Mouse (Mus musculus) CH12.LX (cell line): Measurements from ENCODE around the gene Rtbdn. TPM values are rescaled to one million over a fixed set of nuclear protein-coding genes. Genes with fewer than 3 reads are reported as not detected.
"Not testable (repeated sequence)": the region's sequence is repeated elsewhere in the genome, so short reads cannot be mapped to it uniquely, and the experiment has no call there.

Experiments
- DNase-seq: peaks from one replicate; pipeline ENCODE4 v3.0.0-alpha.2; 2013; ENCODE audit errors: extremely low read depth
- H3K27ac ChIP-seq: 2 replicates; pipeline ENCODE4 v1.5.1; 2012; ENCODE audit warnings: low read depth, mild to moderate bottlenecking, control low read depth, moderate library complexity; ENCODE audit not compliant: insufficient read depth
- H3K27me3 ChIP-seq: replicated peaks from 2 replicates; pipeline ENCODE3; 2012; ENCODE audit warnings: inconsistent platforms
- H3K36me3 ChIP-seq, 2 experiments: replicated peaks in 1 of 2; 2 replicates each; pipeline versions ENCODE3 to v1.6.1; 2012; ENCODE audit warnings: inconsistent platforms in 1 of 2, low read length in 1 of 2, mild to moderate bottlenecking in 1 of 2, mixed read lengths in 1 of 2, moderate library complexity in 1 of 2; ENCODE audit not compliant: control insufficient read depth in 1 of 2, insufficient read depth in 1 of 2
- H3K4me1 ChIP-seq, 2 experiments: 2 replicates each; pipeline ENCODE4 v1.6.1; 2012; ENCODE audit warnings: inconsistent platforms in 1 of 2, moderate library complexity in 1 of 2; ENCODE audit not compliant: insufficient read depth in 2 of 2, control insufficient read depth in 1 of 2
- H3K4me2 ChIP-seq: 2 replicates; pipeline ENCODE4 v1.6.1; 2012; ENCODE audit warnings: low read depth, mild to moderate bottlenecking, control low read depth; ENCODE audit not compliant: poor library complexity, insufficient read depth, severe bottlenecking
- H3K4me3 ChIP-seq, 3 experiments: fragments of 150-350 bp in 1 of 3; sonication (generic) in 1 of 3; replicated peaks in 1 of 3; 2 replicates each; pipeline versions ENCODE3 to v1.5.1; 2011 to 2012; ENCODE audit warnings: low read depth in 2 of 3, low read length in 2 of 3, mild to moderate bottlenecking in 2 of 3, moderate library complexity in 2 of 3, control low read depth in 1 of 3, improper control_type of control experiment in 1 of 3, inconsistent platforms in 1 of 3, mixed read lengths in 1 of 3; ENCODE audit not compliant: poor library complexity in 1 of 3
- H3K79me2 ChIP-seq: replicated peaks from 2 replicates; pipeline ENCODE4 v1.6.1; 2012; ENCODE audit warnings: mild to moderate bottlenecking, moderate library complexity; ENCODE audit not compliant: control insufficient read depth, poor library complexity, insufficient read depth, severe bottlenecking; ENCODE audit errors: extremely low read depth
- H3K9ac ChIP-seq: 2 replicates; pipeline ENCODE4 v1.6.1; 2012; ENCODE audit warnings: low read depth, mild to moderate bottlenecking, control low read depth, moderate library complexity; ENCODE audit not compliant: insufficient read depth
- H3K9me3 ChIP-seq: replicated peaks from 2 replicates; pipeline ENCODE3; 2012; ENCODE audit warnings: low read length, inconsistent platforms, mixed read lengths
- CHD1 ChIP-seq: IDR thresholded peaks from 2 replicates; pipeline ENCODE4 v1.6.1; 2012; ENCODE audit warnings: low read depth, low read length, improper control_type of control experiment, inconsistent platforms
- CTCF ChIP-seq, 2 experiments: IDR thresholded peaks in 1 of 2; conservative IDR thresholded peaks in 1 of 2; 2 replicates each; pipeline ENCODE4 v1.5.1; 2011 to 2012; ENCODE audit warnings: low read depth in 2 of 2, low read length in 2 of 2, improper control_type of control experiment in 1 of 2, inconsistent platforms in 1 of 2, mild to moderate bottlenecking in 1 of 2, moderate library complexity in 1 of 2
- E2F4 ChIP-seq: IDR thresholded peaks from 2 replicates; pipeline ENCODE4 v1.6.1; 2011; ENCODE audit warnings: low read depth, low read length, improper control_type of control experiment; ENCODE audit not compliant: insufficient replicate concordance
- EP300 ChIP-seq: IDR thresholded peaks from 2 replicates; pipeline ENCODE4 v1.6.1; 2011; ENCODE audit warnings: low read length, improper control_type of control experiment
- ETS1 ChIP-seq: conservative IDR thresholded peaks from 2 replicates; pipeline ENCODE4 v1.6.1; 2012; ENCODE audit warnings: low read depth, mild to moderate bottlenecking, inconsistent platforms, low read length, improper control_type of control experiment, moderate library complexity
- HCFC1 ChIP-seq: IDR thresholded peaks from 2 replicates; pipeline ENCODE4 v1.6.1; 2012; ENCODE audit warnings: low read depth, mild to moderate bottlenecking, inconsistent platforms, low read length, improper control_type of control experiment
- IRF4 ChIP-seq: IDR thresholded peaks from 2 replicates; pipeline ENCODE4 v1.6.1; 2014; ENCODE audit warnings: low read depth, mild to moderate bottlenecking, inconsistent platforms, low read length, improper control_type of control experiment
- JUN ChIP-seq: IDR thresholded peaks from 2 replicates; pipeline ENCODE4 v1.6.1; 2011; ENCODE audit warnings: low read depth, mild to moderate bottlenecking, low read length, improper control_type of control experiment, moderate library complexity; ENCODE audit not compliant: insufficient read depth
- JUND ChIP-seq: conservative IDR thresholded peaks from 2 replicates; pipeline ENCODE4 v1.6.1; 2011; ENCODE audit warnings: low read depth, low read length, improper control_type of control experiment
- KAT2A ChIP-seq: IDR thresholded peaks from 2 replicates; pipeline ENCODE4 v1.6.1; 2012; ENCODE audit warnings: low read length, improper control_type of control experiment, inconsistent platforms; ENCODE audit not compliant: insufficient replicate concordance
- MAX ChIP-seq: IDR thresholded peaks from 2 replicates; pipeline ENCODE4 v1.6.1; 2011; ENCODE audit warnings: low read length, improper control_type of control experiment
- MAZ ChIP-seq: IDR thresholded peaks from 2 replicates; pipeline ENCODE4 v1.6.1; 2012; ENCODE audit warnings: low read depth, mild to moderate bottlenecking, inconsistent platforms, low read length, improper control_type of control experiment, moderate library complexity
- MXI1 ChIP-seq: IDR thresholded peaks from 2 replicates; pipeline ENCODE4 v1.6.1; 2011; ENCODE audit warnings: mild to moderate bottlenecking, low read depth, low read length, improper control_type of control experiment
- MYC ChIP-seq: IDR thresholded peaks from 2 replicates; pipeline ENCODE4 v1.6.1; 2011; ENCODE audit warnings: low read depth, mild to moderate bottlenecking, improper control_type of control experiment, low read length
- NELFE ChIP-seq: IDR thresholded peaks from 2 replicates; pipeline ENCODE4 v1.6.1; 2011; ENCODE audit warnings: low read depth, low read length, improper control_type of control experiment
- POLR2AphosphoS2 ChIP-seq: IDR thresholded peaks from 2 replicates; pipeline ENCODE4 v1.6.1; 2011; ENCODE audit warnings: low read depth, low read length, improper control_type of control experiment
- SIN3A ChIP-seq: IDR thresholded peaks from 2 replicates; pipeline ENCODE4 v1.6.1; 2012; ENCODE audit warnings: low read length, improper control_type of control experiment, inconsistent platforms
- SMC3 ChIP-seq: IDR thresholded peaks from 2 replicates; pipeline ENCODE4 v1.6.1; 2011; ENCODE audit warnings: low read depth, low read length, improper control_type of control experiment
- TBP ChIP-seq: conservative IDR thresholded peaks from 2 replicates; pipeline ENCODE4 v1.6.1; 2011; ENCODE audit warnings: low read depth, low read length, improper control_type of control experiment
- TCF12 ChIP-seq: IDR thresholded peaks from 2 replicates; pipeline ENCODE4 v1.6.1; 2014; ENCODE audit warnings: low read depth, mild to moderate bottlenecking, inconsistent platforms, low read length, improper control_type of control experiment
- UBTF ChIP-seq: IDR thresholded peaks from 2 replicates; pipeline ENCODE4 v1.6.1; 2012; ENCODE audit warnings: low read depth, mild to moderate bottlenecking, inconsistent platforms, low read length, improper control_type of control experiment, moderate library complexity
- USF1 ChIP-seq: IDR thresholded peaks from 2 replicates; pipeline ENCODE4 v1.6.1; 2014; ENCODE audit warnings: low read depth, mild to moderate bottlenecking, inconsistent platforms, low read length, improper control_type of control experiment
- ZMIZ1 ChIP-seq: IDR thresholded peaks from 2 replicates; pipeline ENCODE4 v1.6.1; 2012; ENCODE audit warnings: low read depth, mild to moderate bottlenecking, inconsistent platforms, low read length, improper control_type of control experiment
- dilution Hi-C: fragments of 300-500 bp; cut with MboI; formaldehyde crosslinking; loops from 2 replicates; pipeline ENCODE4 v1.14.3; 2020; ENCODE audit warnings: low sequenced_read_pairs; ENCODE audit not compliant: extremely low pct_unique_long_range_greater_than_20kb, extremely low pct_ligation_motif_present
- in situ Hi-C: fragments of 300-500 bp; cut with MboI; formaldehyde crosslinking; loops from 3 replicates; pipeline ENCODE4 v1.14.3; 2019; ENCODE audit warnings: low sequenced_read_pairs, low pct_ligation_motif_present, low pct_unique_long_range_greater_than_20kb, mixed read lengths
- polyA plus RNA-seq: library from polyadenylated mRNA; unstranded; fragments of >175 nt; gene quantifications from 2 replicates; pipeline ENCODE4 v1.2.1, GENCODE M21; 2012; ENCODE audit warnings: low read depth; ENCODE audit not compliant: insufficient read length
- total RNA-seq, 2 experiments: library from RNA; depleted of rRNA; stranded (reverse); fragments of 300-350 nt in 1 of 2; fragments of >200 nt in 1 of 2; gene quantifications; 2 replicates each; pipeline ENCODE4 v1.2.3; 2012 to 2014

Rtbdn gene
- total and polyA plus RNA-seq, 3 experiments = 0.21 to 1.8 TPM; not detected in 1

DNA sequence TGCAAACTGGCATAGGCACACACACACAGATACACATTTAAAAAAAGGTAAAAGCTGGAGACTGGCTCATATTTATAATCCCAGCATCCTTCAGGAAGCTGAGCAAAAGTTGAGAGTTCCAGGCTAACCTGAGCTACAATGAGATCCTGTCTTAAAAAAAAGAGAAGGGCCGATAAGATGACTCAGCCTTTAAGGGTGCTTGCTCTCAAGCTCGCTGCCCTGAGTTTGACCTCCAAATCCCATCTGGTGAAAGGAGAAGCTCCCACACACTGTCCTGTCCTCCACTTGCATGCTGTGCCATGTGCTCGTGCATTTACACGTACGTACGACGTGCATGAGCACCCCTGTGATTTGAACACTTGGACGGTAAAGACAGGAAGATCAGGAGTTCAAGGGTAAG, 39.3 kb upstream of the Rtbdn start:
- H3K79me2 ChIP-seq = no peaks in the 10 kb centered on the region
- no peak overlapping the region for H3K27ac ChIP-seq
- no peak overlapping the region for H3K9ac ChIP-seq
- dilution Hi-C loops (no loop called here), in situ Hi-C loops (no loop called here)
- peaks cover 8 to 21% of the 10 kb centered on the region in 2 experiments for H3K4me1 ChIP-seq
- no peak for TF ChIP-seq MAZ
- no peak for TF ChIP-seq TCF12
- no peak for TF ChIP-seq UBTF
- no peak for TF ChIP-seq JUN
- peaks cover 4% of the 10 kb centered on the region for H3K9me3 ChIP-seq
- H3K27me3 ChIP-seq = peaks cover 10% of the 10 kb centered on the region
- no peak overlapping the region for H3K4me3 ChIP-seq
- H3K4me2 ChIP-seq = no peak overlapping the region
- no peak for DNase-seq
- H3K36me3 ChIP-seq = peaks cover 7 to 30% of the 10 kb centered on the region in 2 experiments

DNA sequence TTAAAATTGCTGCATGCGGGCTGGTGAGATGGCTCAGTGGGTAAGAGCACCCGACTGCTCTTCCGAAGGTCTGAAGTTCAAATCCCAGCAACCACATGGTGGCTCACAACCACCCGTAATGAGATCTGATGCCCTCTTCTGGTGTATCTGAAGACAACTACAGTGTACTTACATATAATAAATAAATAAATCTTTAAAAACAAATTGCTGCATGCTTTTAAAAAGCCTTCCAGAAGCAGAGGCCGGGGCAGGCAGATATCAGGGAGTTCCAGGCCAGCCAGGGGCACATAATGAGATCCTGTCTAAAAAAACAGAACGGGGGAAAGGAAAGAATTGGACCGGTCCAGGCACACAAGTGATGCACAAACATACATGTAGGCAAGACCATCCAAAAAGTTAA, 38.8 kb upstream of the Rtbdn start:
- dilution Hi-C loops, H3K79me2 ChIP-seq, in situ Hi-C loops, DNase-seq, H3K9me3 ChIP-seq, H3K27ac ChIP-seq: not testable (repeated sequence)
- TF ChIP-seq CTCF (conservative IDR thresholded peaks at IDR 0.05 in 1 of 2, IDR thresholded peaks at IDR 0.05 in 1 of 2; ENCODE audit: low read depth in 2 of 2, low read length in 2 of 2) = peak in 1 of 2 experiments; percentile 42; a peak in 2 of 4 replicates
- 0 out of 2 replicates have a peak, but pooled peaks have one; percentile 2 for TF ChIP-seq HCFC1
- peaks cover 9 to 35% of the 10 kb centered on the region in 2 experiments for H3K36me3 ChIP-seq
- H3K9ac ChIP-seq = peak overlapping the region; percentile 25; the same call in 1 of the 2 replicates
- H3K27me3 ChIP-seq = peaks cover 10% of the 10 kb centered on the region
- peaks cover 8 to 19% of the 10 kb centered on the region in 2 experiments for H3K4me1 ChIP-seq
- H3K4me2 ChIP-seq = peak overlapping the region; percentile 79
- H3K4me3 ChIP-seq = peak overlapping the region; percentile 34 to 64 (median 56)

DNA sequence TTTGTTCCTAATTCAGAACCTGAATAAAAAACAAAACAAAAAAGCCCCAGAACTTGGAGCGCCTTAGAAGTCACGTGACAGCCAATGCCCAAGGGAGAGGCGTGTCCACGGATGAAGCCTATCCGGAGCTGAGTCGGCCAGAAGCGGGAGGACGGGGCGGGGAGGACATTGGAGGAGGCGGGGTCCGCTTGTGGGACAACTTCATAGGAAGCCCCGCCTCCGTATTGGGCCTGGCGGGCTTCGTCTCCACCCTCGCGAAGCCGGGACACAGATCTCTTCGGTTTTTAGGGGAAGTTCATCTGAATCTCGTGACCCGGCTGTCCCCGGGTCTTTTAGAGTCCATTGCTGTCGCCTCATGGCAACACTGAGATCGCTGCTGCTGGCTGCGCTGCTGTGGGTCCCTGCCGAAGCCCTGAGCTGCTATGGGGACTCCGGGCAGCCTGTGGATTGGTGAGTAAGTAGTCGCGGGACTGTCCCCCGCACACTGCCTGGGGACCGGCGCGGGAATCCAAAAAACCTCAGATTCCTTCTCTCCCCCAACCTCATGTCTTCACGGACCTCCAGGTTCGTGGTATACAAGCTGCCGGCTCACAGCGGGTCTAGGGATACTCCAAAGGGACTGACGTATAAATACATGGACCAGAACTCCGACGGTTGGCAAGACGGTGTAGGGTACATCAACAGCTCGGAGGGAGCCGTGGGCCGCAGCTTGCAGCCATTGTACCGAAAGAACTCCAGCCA, 38.2 kb upstream of the Rtbdn start, which contains the start of gene Dnase2a:
Gene Dnase2a (plus strand): TSS at position 140 of the 741 bp plus-strand sequence.
- H3K4me1 ChIP-seq = peaks cover 8 to 17% of the 10 kb centered on the region in 2 experiments
- peaks cover 10% of the 10 kb centered on the region for H3K27me3 ChIP-seq
- dilution Hi-C loops (no loop called here), in situ Hi-C loops (no loop called here)
- peaks cover 12 to 40% of the 10 kb centered on the region in 2 experiments for H3K36me3 ChIP-seq
- H3K79me2 ChIP-seq = no peaks in the 10 kb centered on the region
- no peak within 1 kb of the TSS for H3K27ac ChIP-seq
- peaks cover 12% of the 10 kb centered on the region for H3K9me3 ChIP-seq
- H3K4me2 ChIP-seq = peak within 1 kb of the TSS; percentile 79
- H3K9ac ChIP-seq = peak within 1 kb of the TSS; percentile 72
- H3K4me3 ChIP-seq = peak within 1 kb of the TSS; percentile 63 to 68 (median 64)
- DNase-seq = peak; percentile 99
- 0 out of 2 replicates have a peak, but pooled peaks have one; percentile 49 for TF ChIP-seq TBP
- TF ChIP-seq JUND = no peak
- TF ChIP-seq POLR2AphosphoS2 = no peak
- TF ChIP-seq ETS1 = no peak
- no peak; the same call in 1 of the 2 replicates for TF ChIP-seq MAZ
- TF ChIP-seq CHD1 = no peak
- peak; percentile 74 for TF ChIP-seq MXI1
- TF ChIP-seq SMC3 = no peak
- TF ChIP-seq CTCF (conservative IDR thresholded peaks at IDR 0.05 in 1 of 2, IDR thresholded peaks at IDR 0.05 in 1 of 2; ENCODE audit: low read depth in 2 of 2, low read length in 2 of 2) = no peak
- TF ChIP-seq MYC = no peak
- TF ChIP-seq IRF4 = peak; percentile 42; the same call in 1 of the 2 replicates
- TF ChIP-seq KAT2A = 0 out of 2 replicates have a peak, but pooled peaks have one; percentile 10
- peak; percentile 37; the same call in 1 of the 2 replicates for TF ChIP-seq ZMIZ1
- peak; percentile 65; the same call in 1 of the 2 replicates for TF ChIP-seq E2F4
- peak; percentile 87 for TF ChIP-seq MAX
- TF ChIP-seq EP300 = no peak
- TF ChIP-seq HCFC1 = peak; percentile 4; the same call in 1 of the 2 replicates
- TF ChIP-seq USF1 = peak; percentile 97
- TF ChIP-seq SIN3A = 0 out of 2 replicates have a peak, but pooled peaks have one; percentile 62
- TF ChIP-seq NELFE = peak; percentile 75
